Mouse (Mus musculus) skeletal muscle tissue, postnatal 0 days (tissue): ENCODE measurements around the gene Hikeshi. TPM values are rescaled to one million over a fixed set of nuclear protein-coding genes. Genes with fewer than 3 reads are reported as not detected.

Source experiments
- polyA plus RNA-seq: library from polyadenylated mRNA; unstranded; fragments of >200 nt; fragmentation: Nextera tagmentation; extraction: Ambion mirVana; gene quantifications from 2 replicates; pipeline ENCODE4 v1.2.1, GENCODE M21; 2015

Gene Hikeshi
- polyA plus RNA-seq, result 116 and 128 TPM in 2 replicates

GRCm38 (mm10) chr7:89940571-89941463 lies at the start of gene Hikeshi:
Hikeshi (minus strand) TSS chr7:89941204.

GRCm38 (mm10) chr7:89980485-89981422 lies 39.8 kb upstream of the Hikeshi start, which contains the start of gene Eed:
Eed (minus strand) TSS chr7:89980983.

GRCm38 (mm10) chr7:89903442-89904343 lies 37.3 kb downstream of the Hikeshi start, which contains the start of gene Ccdc81:
Ccdc81 (minus strand) TSS chr7:89903629.

Other genes with a start within 250 kb of the Hikeshi start
- gene Ccdc81, start 37.6 kb downstream of the Hikeshi start, polyA plus RNA-seq, result 0.12 TPM in 1 of 2 replicates, not detected in the other
- gene Eed, start 39.8 kb upstream of the Hikeshi start, polyA plus RNA-seq, result 29.2 and 33.8 TPM in 2 replicates
- gene Picalm, start 189.0 kb upstream of the Hikeshi start, polyA plus RNA-seq, result 27.5 and 36.3 TPM in 2 replicates